Mouse (Mus musculus) brain, embryonic 14.5 days (tissue): ENCODE data around the gene Mapk10.

Experiments used
- CTCF ChIP-seq: fragments of 200-500 bp; IDR thresholded peaks from 2 replicates; pipeline ENCODE4 v1.5.1; 2012; ENCODE audit warnings: inconsistent platforms, mild to moderate bottlenecking, moderate library complexity, borderline replicate concordance; ENCODE audit not compliant: insufficient read depth, insufficient read length; ENCODE audit errors: extremely low read depth
- POLR2A ChIP-seq: fragments of 200-500 bp; IDR thresholded peaks from 2 replicates; pipeline ENCODE4 v1.6.1; 2012; ENCODE audit warnings: mild to moderate bottlenecking, inconsistent platforms, borderline replicate concordance; ENCODE audit not compliant: poor library complexity, insufficient read depth, insufficient read length, severe bottlenecking; ENCODE audit errors: extremely low read depth

DNA sequence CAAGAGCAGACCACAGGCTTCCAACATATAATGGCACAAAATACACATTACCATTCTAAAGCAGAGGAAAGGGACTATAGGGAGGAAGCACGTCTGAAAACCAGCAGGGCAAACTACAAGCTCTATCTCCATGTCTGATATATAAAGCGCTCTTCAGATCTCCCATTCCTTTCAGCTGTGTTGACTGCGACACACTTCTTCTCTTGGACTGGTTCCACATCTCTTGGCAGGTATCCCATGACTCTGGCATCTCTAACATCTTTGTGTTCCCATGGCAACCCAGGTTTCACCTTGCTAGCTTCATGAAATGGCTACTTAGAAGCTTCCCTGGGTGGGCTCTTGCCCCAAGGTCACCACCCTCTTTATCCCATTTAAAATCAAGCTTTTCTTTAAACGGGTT is 202.2 kb downstream of the Mapk10 start:
- TF ChIP-seq POLR2A (no peak), CTCF (no peak)
